Mouse (Mus musculus) layer of hippocampus, postnatal 10 days (tissue): ENCODE data around the gene Gm17359. TPM values are rescaled to one million over a fixed set of nuclear protein-coding genes. Genes with fewer than 3 reads are reported as not detected.
A peak's percentile ranks its signal among the peaks of the same experiment; 100 is the strongest.

Experiments
- DNase-seq, 2 experiments: peaks; one replicate each; pipeline ENCODE4 v3.0.0; 2021; ENCODE audit warnings: low spot score in 2 of 2
- long read RNA-seq: library from polyadenylated mRNA; stranded (forward); transcript quantifications from one replicate; pipeline ENCODE4 v2.0.0, GENCODE M21; 2023
- total RNA-seq, 2 experiments: library from RNA; stranded (reverse); gene quantifications; 2 replicates each; pipeline ENCODE4 v1.2.3; 2021

Gene Gm17359
- not detected for total RNA-seq
- long read RNA-seq, partial matches to known transcripts, result 0 of 5 reads
- long read RNA-seq, other reads (novel, unspliced or antisense), result 5 of 5 reads

DNA sequence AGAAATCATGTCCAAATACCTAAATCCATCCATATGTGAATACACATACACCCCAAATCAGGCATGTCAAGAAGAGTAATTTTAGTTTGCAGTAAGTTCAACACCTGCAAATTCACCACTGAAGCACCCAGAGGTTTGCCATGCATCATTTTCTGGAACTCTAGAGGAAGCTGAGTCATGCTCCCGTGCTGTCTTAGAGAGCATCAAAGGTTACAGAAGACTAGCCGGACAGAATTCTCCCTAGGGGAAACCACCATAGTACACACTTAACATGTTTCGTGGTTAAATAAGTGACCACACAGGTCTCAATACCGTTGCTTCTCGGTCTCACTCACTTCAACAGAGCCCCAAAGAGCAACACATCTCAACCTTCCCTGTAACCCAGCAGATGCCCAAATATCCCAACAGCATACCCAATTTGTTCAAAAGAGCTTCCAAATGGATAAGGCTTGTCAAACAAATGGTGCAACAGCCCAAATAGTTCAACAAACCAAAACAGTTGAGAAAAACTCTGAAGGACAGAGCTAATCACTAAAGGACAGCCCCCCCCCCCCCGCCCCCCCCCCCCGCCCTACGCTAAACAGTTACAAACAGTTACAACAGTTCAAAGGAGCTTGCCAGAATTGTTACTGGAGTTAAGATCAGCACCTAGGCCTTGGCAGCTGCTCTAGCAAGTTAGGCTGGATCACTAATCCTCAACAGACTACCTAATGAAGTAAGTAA lies at the start of gene Gm17359:
Gm17359 (plus strand) TSS at position 618 of the 723 bp plus-strand sequence.
- no peak for DNase-seq

GRCm38 (mm10) chr3:79287108-79287576 lies 49.3 kb upstream of the Gm17359 start:
- peak; percentile 90 to 94 for DNase-seq

- no peak for DNase-seq
Observed at GRCm38 (mm10) chr3:79287699-79288458, 48.6 kb upstream of the Gm17359 start.

GRCm38 (mm10) chr3:79289050-79289449 lies 47.4 kb upstream of the Gm17359 start:
- DNase-seq, result no peak

- DNase-seq, result no peak
Observed at GRCm38 (mm10) chr3:79293023-79293422, 43.4 kb upstream of the Gm17359 start.

GRCm38 (mm10) chr3:79294701-79295100 lies 41.8 kb upstream of the Gm17359 start:
- no peak for DNase-seq

DNA sequence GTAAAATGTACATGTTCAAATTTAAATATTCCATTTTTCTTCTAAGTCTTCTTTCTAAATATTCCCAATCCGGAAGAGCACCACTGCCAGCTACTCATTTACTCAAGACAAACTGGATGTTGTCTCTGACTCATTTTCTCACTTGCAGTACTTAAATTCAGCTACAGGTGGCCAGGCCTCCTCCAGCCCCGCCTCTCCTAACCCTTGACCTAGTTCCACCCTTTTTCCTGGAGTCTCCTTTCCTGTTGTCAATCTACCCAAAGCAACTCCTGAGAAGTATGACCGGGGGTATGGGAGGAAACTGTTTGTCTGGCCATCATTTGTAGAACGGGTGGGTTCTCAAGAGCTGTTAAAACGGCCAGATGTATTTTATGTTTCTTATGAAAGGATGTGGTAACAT lies 40.4 kb upstream of the Gm17359 start:
- DNase-seq, result no peak

DNA sequence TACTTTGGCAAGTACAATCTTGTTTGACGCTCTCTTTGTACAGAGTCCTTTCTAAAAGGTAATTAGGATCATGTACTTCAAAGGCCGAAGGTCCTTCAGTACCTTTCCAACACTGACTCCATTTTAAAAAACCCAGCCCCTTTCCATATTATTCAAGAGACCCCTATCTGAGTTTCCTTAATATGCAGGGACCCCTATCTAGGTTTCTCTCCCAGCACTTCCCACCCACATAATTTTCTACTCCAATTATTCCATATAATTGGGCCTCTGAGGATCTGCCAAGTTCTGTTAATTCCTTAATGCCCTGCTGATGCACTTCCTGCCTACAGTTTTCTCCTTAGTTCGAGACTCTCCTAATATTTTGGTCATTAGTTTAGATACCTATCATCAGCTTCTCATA lies 39.9 kb upstream of the Gm17359 start:
- no peak for DNase-seq

DNA sequence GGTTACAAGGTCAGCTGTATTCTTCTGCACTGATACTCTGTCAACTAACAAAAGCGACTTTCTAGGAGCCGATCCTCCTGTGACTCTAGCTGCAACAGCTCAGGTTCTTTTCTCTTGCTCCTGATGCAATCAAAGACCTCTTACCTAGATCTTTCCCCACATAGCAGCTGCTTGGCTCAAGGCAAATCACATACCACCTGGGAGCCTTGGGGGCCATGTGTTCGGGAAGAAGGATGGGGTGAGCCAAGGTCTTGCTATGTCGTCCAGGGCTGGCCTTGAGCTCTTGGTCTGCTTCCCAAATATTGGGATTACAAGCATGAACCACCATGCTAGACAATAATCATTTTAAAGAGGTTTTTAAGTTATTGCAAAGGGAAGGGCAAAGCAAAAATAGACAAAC lies 39.2 kb upstream of the Gm17359 start:
- DNase-seq, result no peak

DNA sequence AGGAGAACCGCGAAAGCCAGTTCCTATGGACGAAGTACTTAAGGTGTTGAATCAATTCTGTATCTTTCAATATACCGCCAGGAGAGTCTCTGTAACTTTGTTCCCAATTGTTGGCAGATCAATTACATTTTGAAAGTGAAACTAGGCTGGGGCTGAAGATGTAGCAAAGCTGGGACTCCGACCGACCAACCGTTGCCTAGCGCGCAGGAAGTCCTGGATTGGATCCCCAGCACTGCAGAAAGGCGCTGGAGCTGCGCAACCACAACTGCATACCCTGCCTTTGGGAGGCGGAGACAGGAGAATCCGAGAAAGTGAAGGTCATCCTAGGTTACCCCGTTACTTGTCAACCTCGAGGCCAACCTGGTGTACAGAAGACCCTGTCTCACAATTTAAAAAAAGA lies 37.1 kb upstream of the Gm17359 start:
- no peak for DNase-seq

- DNase-seq, result no peak
Observed at GRCm38 (mm10) chr3:79308605-79309004, 27.9 kb upstream of the Gm17359 start.

- DNase-seq, result no peak
Observed at GRCm38 (mm10) chr3:79310184-79310583, 26.3 kb upstream of the Gm17359 start.

DNA sequence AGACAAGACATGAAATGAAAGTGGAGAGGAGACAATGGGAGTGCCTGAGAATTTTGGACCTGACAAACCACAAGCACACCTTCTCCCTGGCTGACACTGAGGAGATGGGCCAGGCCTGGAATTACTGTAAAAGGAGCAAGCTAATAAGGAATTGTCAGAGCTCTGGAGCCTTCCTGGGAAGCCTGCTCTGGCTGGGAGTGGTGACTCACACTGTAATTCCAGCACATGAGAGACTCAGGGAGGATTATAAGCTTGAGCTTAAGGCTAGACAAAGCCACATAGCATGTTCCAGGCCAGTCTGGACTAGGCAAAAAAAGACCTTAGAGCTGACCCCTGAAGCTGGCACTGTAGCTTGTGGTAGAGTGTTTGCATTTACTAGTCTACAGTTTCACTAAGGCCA lies 24.6 kb upstream of the Gm17359 start:
- no peak for DNase-seq

DNA sequence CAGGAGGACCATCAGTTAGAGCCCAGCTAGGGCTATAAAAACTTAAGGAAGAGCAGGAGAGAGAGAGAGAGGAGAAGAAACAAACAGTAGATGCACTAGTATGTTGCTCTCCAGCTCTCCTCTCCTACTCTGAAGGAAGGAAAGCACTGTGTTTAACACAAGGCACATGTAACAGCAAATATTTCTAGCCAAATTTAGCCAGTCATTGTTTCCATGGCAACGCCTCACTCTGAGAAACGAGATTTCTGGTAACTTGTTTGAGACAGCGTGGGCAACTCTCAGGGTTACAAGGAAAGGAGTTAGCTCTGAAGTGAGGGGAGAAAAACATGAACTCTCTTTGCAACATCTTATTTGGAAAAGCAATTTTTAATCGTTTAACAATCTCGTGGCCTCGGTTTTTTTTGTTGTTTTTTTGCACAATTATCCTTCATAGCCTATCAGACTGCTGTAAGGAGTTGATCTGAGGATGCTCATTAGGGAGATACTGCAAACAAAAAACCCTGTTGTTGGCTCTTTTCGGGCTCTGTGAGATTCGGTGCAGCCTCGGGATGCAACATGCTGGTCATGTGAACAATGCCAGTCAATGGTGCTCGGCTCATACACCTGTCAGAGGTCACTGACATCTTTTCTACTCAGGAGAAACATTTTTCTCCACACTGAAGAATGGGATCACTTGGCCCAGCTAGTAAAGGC lies 22.3 kb upstream of the Gm17359 start:
- peak; percentile 32 to 41 for DNase-seq

DNA sequence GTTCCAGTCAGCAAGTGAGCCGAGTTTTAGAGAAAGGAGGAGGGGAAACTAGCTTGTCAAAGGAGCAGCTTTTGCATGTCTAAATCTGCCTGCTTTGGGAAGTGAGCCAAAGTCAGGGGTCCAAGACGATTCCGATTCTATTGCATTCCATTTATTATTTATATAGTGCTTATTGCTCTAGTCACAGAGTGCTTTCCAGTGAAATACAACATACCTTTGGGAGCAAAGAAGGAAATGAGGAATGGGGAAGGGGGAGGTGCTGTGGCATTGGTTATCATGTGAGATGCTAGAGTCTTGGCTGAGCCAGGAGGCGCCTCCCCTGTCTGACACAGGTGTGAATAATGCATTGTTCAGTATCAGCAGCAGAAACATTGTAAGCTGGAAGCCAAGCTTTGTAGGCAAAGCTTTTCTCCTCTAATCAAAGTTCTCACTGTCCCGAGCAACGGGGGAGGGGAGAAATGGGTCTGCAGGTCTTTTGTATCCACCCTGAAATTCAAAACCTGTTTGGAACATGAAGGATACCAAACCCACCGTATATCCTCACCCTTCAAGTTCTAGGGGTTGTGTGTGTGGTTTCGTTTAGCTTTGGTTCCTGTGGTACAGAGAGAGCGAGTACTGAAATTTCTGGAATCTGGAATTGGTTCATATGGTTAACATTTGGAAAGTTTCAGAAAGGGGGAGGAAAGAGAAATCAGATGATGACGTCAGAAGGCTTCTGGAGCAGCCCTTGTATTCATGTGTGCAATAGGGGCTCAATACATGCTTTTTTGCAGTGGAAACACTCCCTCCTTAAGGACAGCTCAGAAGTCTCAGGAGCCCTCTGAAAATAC lies 11.5 kb upstream of the Gm17359 start:
- no peak for DNase-seq

GRCm38 (mm10) chr3:79329691-79330315 lies 6.7 kb upstream of the Gm17359 start:
- DNase-seq, result no peak

DNA sequence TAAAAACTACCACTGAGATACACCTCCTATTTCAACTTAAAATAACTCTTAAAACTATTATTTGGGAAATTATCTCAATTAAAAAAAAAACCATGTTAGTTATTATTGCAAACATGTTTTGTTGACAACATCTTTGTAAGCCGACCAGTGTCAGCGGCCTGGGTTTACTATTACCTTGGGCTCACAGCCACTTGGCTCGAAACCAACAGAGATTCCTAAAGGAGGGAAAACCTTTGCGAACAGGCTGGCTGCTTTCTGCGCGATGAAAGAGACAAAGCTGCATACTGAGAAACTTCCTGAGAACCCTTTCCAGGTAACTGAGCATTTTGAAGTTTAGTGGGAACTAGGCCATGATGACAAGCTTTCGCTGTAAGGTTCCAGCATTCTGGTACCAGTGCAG lies 3.4 kb upstream of the Gm17359 start:
- no peak for DNase-seq

GRCm38 (mm10) chr3:79333643-79334200 lies 2.7 kb upstream of the Gm17359 start:
- no peak for DNase-seq

DNA sequence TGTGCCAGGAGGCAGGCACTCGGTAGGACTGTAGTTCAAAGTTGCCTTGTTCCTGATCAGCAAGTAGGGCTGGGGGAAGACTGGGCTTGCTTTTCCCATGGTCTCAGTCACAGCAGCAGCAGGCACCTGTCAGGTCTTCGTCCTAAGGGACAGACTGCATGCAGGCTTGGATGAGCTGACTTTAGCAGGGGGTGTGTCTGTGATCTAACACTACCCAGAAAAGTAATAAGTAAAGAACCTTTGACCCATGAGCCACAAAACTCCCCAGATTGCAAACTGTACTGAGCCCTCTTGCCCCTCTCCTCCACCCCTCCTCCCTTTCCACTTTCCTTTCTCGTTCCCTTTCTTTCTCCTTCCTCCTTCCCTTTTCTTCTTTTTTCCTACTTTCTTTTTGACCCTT lies 4.3 kb downstream of the Gm17359 start:
- no peak for DNase-seq
